ENCODE assay signal across 21 mouse cellular contexts in the genomic region with DNA sequence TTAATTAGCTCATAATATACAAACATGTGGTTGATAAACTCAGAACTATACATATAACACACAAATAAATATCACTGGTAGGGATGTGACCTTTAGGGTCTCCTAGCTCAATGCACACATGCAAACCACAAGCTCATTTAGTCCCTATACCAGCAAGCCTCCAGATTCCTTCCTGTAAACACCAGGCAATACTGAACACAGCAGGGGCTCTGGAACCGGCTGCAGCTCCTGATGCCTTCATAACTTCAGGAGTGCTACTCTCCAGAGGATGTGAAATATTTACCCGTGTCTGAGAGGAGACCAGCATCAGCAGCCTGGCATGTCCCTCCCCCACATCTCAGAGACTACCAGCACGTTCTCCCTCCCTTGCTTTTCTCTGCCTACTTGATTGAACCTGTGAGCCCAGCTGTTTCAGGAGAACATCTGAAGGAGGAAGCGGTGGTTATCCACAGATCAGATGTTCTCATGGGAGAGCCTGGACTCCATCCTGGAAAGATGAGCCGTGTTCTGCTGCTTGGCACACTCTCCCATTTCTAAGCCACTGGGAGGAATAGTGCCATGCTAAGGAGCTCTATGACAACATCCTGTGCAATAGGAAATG. TPM values are rescaled to one million over a fixed set of nuclear protein-coding genes. Genes with fewer than 3 reads are reported as not detected.
DNase-seq lines count a peak whose midpoint lies in the region; ATAC-seq lines count a peak whose summit lies in the region.
"Had no signal": no experiment of that assay in that cellular context is flagged by ENCODE, and none has a peak within 500 bp of the region (broad histone marks: within the 10 kb centered on the region; RNA-seq: fewer than 3 reads in every experiment).

No protein-coding gene starts in this region.

- H3K9ac ChIP-seq in heart, embryonic 16.5 days (ENCODE audit: low read length), result no peak overlapping the region
- no peak overlapping the region for H3K9ac ChIP-seq in kidney, embryonic 16.5 days (replicated peaks; ENCODE audit: low read length)
- H3K9ac ChIP-seq: embryonic facial prominence, embryonic 13.5 days; forebrain, embryonic 12.5 days; heart, embryonic 15.5 days; hindbrain, embryonic 14.5 days had no signal

- DNase-seq in heart, postnatal 14 days, result no peak
- no peak for DNase-seq in kidney, postnatal 10 days
- peak; percentile 28 for DNase-seq in right cerebral cortex, adult 18-20 months
- no peak for DNase-seq in right cerebral cortex, postnatal 36 days (ENCODE audit: low spot score in 2 of 2)
- no peak for DNase-seq in thymus, postnatal 36 days
- DNase-seq: adrenal gland, adult 8-10 months; adrenal gland, postnatal 36 days; cerebellum, adult 11 months; cerebellum, adult 8-10 months; gastrocnemius, adult 2 months; gastrocnemius, postnatal 25 days; heart, adult 18-20 months had no signal

- no peaks in the 10 kb centered on the region for H3K9me3 ChIP-seq in heart, embryonic 16.5 days (replicated peaks; ENCODE audit: control insufficient read depth, low read length)
- H3K9me3 ChIP-seq in kidney, embryonic 16.5 days (ENCODE audit: low read length), result no peaks in the 10 kb centered on the region
- H3K9me3 ChIP-seq: embryonic facial prominence, embryonic 13.5 days; forebrain, embryonic 12.5 days; heart, embryonic 15.5 days had no signal

- H3K27me3 ChIP-seq in heart, embryonic 16.5 days (ENCODE audit: control insufficient read depth, insufficient read depth, low read length), result no peaks in the 10 kb centered on the region
- H3K27me3 ChIP-seq in kidney, embryonic 16.5 days (ENCODE audit: insufficient read depth, low read length), result no peaks in the 10 kb centered on the region
- H3K27me3 ChIP-seq: embryonic facial prominence, embryonic 13.5 days; forebrain, embryonic 12.5 days; heart, embryonic 15.5 days had no signal

- intact Hi-C loops in heart, postnatal 14 days (cut with DNase I), result no loop called here

- ATAC-seq in heart, embryonic 16.5 days (replicated peaks; ENCODE audit: extremely low read depth, insufficient read depth, low FRiP score), result no peak
- ATAC-seq in kidney, embryonic 16.5 days (ENCODE audit: low FRiP score, low TSS enrichment), result 0 out of 2 replicates have a peak, but pooled peaks have one; percentile 14
- ATAC-seq: forebrain, embryonic 16.5 days; intestine, embryonic 16.5 days had no signal

- no peak overlapping the region for H3K4me3 ChIP-seq in heart, embryonic 16.5 days (ENCODE audit: low read length)
- no peak overlapping the region for H3K4me3 ChIP-seq in kidney, embryonic 16.5 days (ENCODE audit: low read length)
- H3K4me3 ChIP-seq: embryonic facial prominence, embryonic 13.5 days; forebrain, embryonic 12.5 days; gastrocnemius, adult 2 months; heart, embryonic 15.5 days had no signal

- H3K27ac ChIP-seq in heart, embryonic 16.5 days (ENCODE audit: low read length), result peak overlapping the region; percentile 29; the same call in 1 of the 2 replicates
- H3K27ac ChIP-seq in kidney, embryonic 16.5 days (ENCODE audit: low read length), result no peak overlapping the region
- H3K27ac ChIP-seq: embryonic facial prominence, embryonic 13.5 days; forebrain, embryonic 12.5 days; gastrocnemius, adult 2 months; heart, embryonic 15.5 days; hindbrain, embryonic 14.5 days had no signal

- peaks cover 48% of the 10 kb centered on the region for H3K4me1 ChIP-seq in heart, embryonic 16.5 days (ENCODE audit: control insufficient read depth, insufficient read depth, low read length)
- H3K4me1 ChIP-seq in kidney, embryonic 16.5 days (ENCODE audit: insufficient read depth, low read length), result peaks cover 11% of the 10 kb centered on the region; the same call in 1 of the 2 replicates
- H3K4me1 ChIP-seq: embryonic facial prominence, embryonic 13.5 days had no signal

- WGBS in heart, embryonic 16.5 days, result 54% methylated on average over 5 of the region's 5 CpGs
- WGBS in kidney, embryonic 16.5 days, result 45% methylated on average over 5 of the region's 5 CpGs

- peaks cover 3% of the 10 kb centered on the region; the same call in 1 of the 2 replicates for H3K36me3 ChIP-seq in heart, embryonic 16.5 days (ENCODE audit: control insufficient read depth, insufficient read depth)
- no peaks in the 10 kb centered on the region for H3K36me3 ChIP-seq in kidney, embryonic 16.5 days (ENCODE audit: insufficient read depth, low read length)
- H3K36me3 ChIP-seq: embryonic facial prominence, embryonic 13.5 days; forebrain, embryonic 12.5 days; heart, embryonic 15.5 days had no signal

- H3K4me2 ChIP-seq in heart, embryonic 16.5 days (ENCODE audit: low read depth, low read length), result no peak overlapping the region
- H3K4me2 ChIP-seq in kidney, embryonic 16.5 days (replicated peaks; ENCODE audit: low read depth, low read length), result no peak overlapping the region
- H3K4me2 ChIP-seq: embryonic facial prominence, embryonic 13.5 days; forebrain, embryonic 12.5 days; heart, embryonic 11.5 days; heart, embryonic 15.5 days; hindbrain, embryonic 14.5 days had no signal

RNA-seq across cellular contexts. Expression of a gene that starts 45.0 kb away (rescaled TPM):
- 61.8 and 66.0 TPM in 2 replicates for polyA plus RNA-seq in heart, embryonic 16.5 days (2015; fragmentation: Nextera tagmentation; extraction: Ambion mirVana)
- 100 to 1,000 TPM in 1 of 2 experiments, 10 to 100 TPM in 1; 95.6 to 106 TPM for total RNA-seq in heart, postnatal 14 days (2021)
- 11.7 and 14.9 TPM in 2 replicates for polyA plus RNA-seq in kidney, embryonic 16.5 days (2015; fragmentation: Nextera tagmentation; extraction: Ambion mirVana)
